In the genomic region with DNA sequence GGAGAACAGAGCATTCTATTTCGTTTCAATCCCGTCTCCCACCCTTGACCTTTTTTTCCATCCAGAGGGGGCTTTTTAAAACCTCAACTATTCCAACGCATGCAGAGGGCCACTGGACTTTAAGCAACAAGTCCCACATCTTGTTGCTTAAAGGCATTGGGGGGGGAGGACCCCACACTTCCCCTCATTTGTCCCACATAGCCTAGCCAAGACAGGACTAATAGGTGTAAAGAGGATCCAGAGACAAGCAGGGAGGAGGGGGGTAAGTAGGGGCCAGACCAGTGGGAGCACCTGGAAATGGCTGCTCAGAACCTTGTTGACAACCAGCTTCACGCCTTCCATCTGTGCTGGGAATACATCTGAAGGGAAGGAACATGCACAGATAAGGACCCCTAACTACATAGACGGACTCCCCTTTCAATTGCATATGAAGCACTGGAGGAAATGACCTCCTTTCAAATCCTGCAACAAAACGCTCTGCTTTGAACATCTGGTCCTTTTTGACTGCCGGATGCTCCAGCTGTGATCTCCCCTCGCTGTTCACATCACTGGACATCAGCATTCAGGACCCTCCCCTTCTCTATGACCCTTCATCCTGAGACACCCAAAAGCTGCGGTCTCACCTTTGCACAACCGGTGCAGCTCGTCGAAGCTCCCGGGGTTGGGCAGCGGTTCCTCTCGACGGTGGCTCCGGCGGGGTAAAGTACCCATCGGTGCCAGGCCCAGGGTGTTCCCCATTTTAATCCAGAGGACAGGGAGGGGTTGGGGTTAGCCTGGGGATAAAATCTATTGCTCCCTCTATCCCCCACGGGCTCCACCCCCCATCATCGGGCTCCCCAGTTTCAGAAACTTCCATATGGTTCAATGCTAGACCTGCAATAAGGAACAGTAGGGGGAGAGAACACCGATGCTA, we compare ENCODE assay signal across 1 mouse cellular context.
TF ChIP-seq lines count a peak whose summit lies in the region.

No protein-coding gene starts in this region.

TF ChIP-seq in MEL, 35 proteins besides CTCF, POLR2A, EP300 and RAD21 (continued from another document):
- no peak for TF ChIP-seq ZNF384 (IDR thresholded peaks at IDR 0.05; ENCODE audit: low read depth, low read length)
- no peak for TF ChIP-seq GATA1 (IDR thresholded peaks at IDR 0.05; ENCODE audit: low read depth, low read length)
- no peak for TF ChIP-seq BHLHE40 (IDR thresholded peaks at IDR 0.05; ENCODE audit: borderline replicate concordance, low read depth, low read length)
- TF ChIP-seq TBP (IDR thresholded peaks at IDR 0.05; ENCODE audit: low read depth, low read length), result no peak
- no peak for TF ChIP-seq ETS1 (IDR thresholded peaks at IDR 0.05; ENCODE audit: low read depth, low read length)
- no peak for TF ChIP-seq USF1 (IDR thresholded peaks at IDR 0.05; ENCODE audit: low read depth, low read length)
- no peak for TF ChIP-seq ELF1 (IDR thresholded peaks at IDR 0.05; ENCODE audit: low read depth, low read length)
- TF ChIP-seq POLR2AphosphoS2 (IDR thresholded peaks at IDR 0.05; ENCODE audit: low read length), result no peak
- TF ChIP-seq MXI1 (IDR thresholded peaks at IDR 0.05; ENCODE audit: low read depth, low read length), result no peak
- TF ChIP-seq E2F4 (IDR thresholded peaks at IDR 0.05; ENCODE audit: borderline replicate concordance, low read depth, low read length), result no peak
- TF ChIP-seq SIN3A (IDR thresholded peaks at IDR 0.05; ENCODE audit: low read length), result no peak
- no peak for TF ChIP-seq MAZ (IDR thresholded peaks at IDR 0.05; ENCODE audit: low read depth, low read length)
- no peak for TF ChIP-seq NRF1 (IDR thresholded peaks at IDR 0.05; ENCODE audit: insufficient read depth, low read depth, low read length, poor library complexity, severe bottlenecking)
- TF ChIP-seq ZC3H11A (IDR thresholded peaks at IDR 0.05; ENCODE audit: low read depth, low read length), result no peak
